Mouse (Mus musculus): ENCODE results near the gene Gga3.

Gga3 gene

DNA sequence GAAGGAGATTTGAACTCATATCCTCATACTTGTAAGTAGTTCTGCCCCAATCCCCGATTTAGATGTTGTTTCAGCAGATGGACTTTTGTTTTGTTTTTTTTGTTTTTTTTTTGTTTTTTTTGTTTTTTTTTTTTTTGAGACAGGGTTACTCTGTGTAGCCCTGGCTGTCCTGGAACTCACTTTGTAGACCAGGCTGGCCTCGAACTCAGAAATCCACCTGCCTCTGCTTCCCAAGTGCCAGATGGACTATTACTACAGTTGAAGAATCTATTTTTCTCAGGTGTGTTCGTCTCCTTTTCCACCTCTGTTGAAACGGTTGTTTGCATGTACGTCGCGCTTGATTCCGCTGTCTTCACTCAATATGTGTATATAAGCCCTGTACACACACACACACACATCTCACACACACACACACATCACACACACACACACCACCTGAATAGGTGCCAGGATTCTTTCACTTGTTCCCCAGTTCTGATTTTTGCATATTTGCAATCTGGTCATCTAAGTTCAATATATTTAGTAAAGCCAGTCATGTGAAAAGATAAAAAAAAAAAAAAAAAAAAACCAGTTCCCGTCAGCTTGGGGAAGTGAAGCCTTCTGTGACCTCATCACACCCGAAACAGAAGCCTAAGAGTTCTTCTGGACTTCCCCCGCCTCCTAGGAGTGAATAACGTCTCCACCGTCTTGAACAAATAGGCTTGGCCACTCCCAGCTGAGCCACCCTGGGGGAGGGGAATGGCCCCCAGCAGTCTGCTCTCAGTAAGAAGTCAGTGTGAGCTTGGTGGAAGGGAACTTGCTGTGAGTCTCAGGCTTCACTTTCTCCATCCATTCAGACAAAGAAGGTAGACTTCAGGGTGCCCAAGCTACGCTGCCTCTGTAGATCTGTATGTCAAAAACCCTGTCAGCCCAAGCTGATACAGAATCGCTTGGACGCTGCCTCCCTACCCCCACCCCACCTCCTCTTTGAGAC lies 27.0 kb upstream of the Gga3 start:
- peak; percentile 85 for DNase-seq (ENCODE audit: low read depth, low spot score)

DNA sequence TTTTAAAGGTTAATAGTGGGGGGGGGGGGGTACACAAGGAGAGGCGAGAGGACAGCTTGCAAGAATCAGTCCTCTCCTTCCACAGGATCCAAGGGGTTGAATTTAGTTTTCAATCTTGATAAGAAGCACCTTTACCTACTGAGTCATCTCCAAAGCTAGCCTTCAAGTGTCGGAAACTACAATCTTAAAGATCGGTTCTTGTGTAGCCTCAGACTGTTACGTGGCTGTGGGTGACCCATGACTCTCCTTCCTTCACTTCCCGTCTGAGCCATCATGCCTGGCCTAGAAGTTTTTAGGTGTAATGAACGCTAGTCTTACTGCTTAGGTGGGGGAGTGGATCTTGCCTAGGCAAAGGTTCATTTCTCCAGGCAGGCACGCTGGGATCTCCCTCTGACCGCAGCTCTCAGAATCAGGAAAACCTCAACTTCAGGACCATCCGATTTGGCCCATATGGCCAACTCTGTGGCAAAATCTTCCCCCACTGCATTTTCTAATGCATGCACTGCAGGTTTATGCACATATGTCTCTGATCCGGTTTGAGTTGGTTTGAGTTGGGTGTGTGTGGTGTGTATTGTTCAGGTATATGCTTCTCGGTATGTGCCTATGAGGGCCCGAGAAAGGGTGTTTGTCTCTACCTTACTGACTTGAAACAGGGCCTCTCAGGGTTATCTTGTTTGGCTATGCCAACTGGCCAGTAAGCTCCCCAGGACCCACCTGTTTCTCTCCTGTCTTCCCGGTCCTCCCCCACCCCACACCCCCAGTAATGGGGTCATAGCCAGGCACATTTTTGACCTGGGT lies 26.1 kb upstream of the Gga3 start:
- no peak for DNase-seq (ENCODE audit: low read depth, low spot score)

DNA sequence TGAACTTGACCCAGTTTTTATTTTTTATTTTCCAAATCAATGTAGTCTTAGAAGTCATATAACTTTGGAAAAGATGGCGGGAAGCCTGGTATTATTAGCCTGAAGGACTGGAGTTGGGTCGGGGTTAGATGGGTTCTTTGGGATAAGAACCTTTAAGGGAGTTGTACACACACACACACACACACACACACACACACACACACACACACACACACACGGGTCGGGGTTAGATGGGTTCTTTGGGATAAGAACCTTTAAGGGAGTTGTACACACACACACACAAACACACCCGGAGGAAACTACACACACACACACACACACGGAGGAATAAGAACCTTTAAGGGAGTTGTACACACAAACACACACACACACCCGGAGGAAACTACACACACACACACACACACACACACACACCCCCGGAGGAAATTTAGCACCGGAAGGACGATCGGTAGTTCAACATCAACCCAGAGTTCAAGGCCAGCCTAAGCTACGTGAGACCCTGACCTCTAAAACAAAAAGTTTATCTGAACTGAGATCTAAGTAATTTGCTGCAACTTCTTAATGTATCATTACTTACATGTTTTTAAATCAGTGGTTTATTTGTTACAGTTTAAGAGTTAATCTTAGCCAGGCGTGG lies 24.7 kb upstream of the Gga3 start:
- DNase-seq (ENCODE audit: low read depth, low spot score) = no peak

DNA sequence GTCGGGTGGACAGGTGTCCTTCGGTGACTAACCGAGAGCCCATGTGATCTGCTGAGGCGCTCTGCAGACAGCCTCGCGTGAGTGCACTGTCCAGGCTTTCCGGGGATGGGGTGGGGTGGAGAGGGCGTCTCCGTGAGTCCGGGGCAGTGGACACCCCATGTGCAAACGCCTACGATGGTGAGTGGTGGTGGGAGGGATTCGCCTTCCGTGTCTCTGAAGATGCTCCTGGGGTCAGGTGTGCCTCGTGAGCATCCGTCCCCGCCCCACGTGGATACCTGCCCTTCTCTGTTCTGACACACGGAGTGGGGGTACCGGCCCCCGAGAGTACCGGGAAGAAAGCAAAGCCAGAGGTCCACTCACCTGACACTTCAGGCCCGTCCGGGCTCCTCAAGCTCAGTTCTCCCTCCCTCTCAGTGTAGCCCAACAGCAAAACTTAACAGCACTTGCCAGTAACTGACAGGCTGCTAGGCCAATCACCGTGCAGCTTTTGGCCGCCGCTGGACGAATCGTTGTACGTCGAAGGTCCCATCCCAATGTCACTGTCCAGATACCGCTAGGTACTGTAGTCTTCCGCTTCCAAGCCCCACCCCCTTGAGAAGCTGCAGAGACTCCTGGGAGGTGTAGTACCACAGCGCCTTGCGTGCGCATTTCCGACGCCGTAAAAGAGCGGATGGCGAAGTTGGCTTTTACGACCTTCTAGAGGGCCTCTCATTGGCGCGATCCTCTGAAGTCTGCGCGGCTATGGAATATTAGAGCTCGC lies 24.0 kb upstream of the Gga3 start, which contains the start of gene Slc25a19:
Gene Slc25a19, minus strand, starts transcription at position 591 of the 760 bp plus-strand sequence.
- DNase-seq (ENCODE audit: low read depth, low spot score) = peak; percentile 100

DNA sequence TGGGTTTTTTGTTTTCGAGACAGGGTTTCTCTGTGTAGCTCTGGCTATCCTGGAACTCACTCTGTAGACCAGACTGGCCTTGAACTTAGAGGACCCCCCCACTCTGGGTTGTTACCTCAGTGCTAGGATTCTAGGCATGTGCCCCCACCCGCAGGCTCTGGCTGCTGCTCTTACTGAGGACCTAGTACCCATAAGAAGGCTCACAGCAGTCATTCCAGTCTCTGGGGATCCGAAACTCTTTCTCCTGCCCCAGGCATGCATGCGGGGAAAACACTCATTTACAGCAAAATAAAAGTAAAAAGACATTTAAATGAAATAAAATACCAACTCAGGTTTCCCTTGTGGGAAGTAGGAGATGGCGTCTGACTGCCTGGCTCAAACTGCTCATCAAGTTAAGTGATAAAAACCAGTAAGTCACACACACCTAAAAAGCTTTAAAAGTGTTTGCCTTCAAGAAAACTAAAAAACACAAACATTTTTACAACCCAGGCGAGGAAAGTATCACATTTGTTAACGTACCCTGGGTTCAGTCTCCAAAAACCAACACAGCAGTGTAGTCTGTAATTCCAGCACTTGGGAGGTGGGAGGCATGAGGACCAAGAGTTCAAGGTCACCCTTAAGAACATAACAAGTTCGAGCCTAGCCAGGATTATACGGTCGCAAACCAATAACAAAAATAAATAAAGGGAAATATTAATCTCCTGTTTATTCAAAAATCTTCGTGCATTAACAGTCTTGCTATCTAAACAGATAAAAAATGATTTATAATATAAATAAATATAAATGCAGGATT lies 23.2 kb upstream of the Gga3 start:
- no peak for DNase-seq (ENCODE audit: low read depth, low spot score)

DNA sequence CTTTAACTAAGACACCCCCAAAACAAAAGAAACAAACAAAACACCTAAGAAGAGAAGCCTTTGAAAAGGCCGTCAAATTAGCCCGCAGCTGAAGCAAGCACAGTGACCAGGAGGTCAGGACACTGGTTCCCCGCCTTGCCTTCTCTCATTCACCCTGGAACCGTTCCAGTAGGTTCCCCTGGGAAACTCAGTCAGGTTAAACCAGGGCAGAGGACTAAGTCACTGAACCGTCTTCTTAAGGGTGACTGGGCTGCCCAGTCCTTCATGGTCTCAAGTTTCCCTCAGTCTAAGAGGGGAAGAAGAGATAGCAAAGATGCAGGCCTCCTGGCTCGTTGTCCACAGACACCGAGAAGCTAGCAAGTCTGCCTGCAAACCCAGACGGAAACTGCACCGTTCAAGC lies 22.0 kb upstream of the Gga3 start:
- DNase-seq (ENCODE audit: low read depth, low spot score) = no peak

DNA sequence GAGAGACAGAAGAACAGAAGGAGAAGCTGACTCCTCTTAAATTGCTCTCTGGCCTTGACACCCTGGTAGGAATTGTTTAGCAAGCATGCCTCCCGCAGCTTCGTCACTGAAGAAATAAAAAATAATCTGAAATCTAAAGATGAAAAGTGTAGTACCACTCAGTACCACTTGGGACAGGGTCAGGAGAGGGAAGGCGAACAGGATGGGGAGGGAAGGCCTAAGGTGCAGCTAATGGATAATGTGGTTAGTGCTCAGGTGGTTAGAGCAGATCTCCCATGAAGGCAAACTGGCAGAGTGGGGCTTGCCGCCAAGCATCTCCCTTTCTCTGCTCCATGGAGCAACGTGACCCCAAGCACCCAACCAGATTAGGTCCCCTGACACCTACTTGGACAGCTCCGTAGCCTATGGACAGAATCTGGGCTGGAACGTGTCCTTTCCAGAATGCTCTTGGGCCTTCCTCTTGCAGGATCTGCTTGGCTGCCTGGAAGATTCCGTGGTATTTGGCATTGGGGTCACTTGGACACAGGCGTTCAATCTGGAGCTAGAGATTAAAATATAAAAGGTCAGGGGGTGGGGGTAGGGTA lies 19.7 kb upstream of the Gga3 start:
- peak; percentile 61 for DNase-seq (ENCODE audit: low read depth, low spot score)

DNA sequence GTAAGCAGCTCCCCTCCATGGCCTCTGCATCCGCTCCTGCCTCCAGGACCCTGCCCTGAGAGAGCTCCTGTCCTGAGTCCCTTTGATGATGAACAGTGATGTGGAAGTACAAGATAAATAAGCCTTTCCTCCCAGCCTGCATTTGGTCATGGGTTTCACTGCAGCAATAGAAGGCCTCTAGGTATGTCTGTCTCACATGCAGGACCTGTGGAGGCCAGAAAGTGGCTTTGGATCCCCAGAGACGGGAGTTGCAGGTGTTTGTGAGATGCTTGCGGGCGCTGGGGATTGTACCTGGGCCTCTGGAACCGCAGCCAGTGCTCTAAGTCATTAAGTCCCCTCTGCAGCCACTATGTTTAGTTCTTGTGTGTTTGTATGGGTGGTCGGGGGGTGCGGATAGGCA lies 16.1 kb upstream of the Gga3 start:
- no peak for DNase-seq (ENCODE audit: low read depth, low spot score)

DNA sequence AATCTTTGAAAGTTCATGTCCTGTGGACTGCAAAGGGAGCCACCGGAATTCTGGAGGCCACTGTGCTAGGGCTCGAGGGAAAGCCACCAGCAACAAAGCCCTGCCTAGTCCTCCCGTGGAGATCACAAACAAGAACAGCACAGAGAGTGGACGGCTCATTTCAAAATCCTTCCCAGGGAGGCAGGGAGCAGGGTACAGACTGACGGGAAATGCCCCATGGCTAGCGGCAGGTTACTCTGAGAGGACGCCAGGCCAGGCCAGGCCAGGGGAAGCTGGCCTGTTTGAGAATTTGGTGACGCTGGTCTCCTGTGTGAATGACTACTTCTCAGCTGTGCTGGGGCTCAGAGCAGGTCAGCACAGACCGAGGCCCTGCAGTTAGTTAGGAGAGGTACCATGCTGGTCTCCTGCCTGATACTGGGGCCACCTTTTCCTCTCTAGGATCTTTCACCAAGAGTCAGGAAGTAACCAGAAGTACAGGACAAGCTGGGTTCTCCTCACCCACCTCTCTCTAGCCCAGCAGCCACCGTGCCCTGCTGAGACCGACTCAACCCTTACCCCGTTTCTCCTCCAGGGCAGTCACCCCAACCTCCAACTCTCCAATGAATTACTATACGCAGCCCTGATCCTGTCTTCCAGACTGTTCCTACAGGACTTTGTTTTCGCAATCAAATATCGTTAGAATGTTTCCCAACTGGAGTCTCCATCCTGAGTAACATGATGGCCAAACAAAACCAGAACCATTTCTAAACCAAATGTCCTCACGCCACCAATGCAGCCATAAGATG lies 15.1 kb upstream of the Gga3 start:
- no peak for DNase-seq (ENCODE audit: low read depth, low spot score)

DNA sequence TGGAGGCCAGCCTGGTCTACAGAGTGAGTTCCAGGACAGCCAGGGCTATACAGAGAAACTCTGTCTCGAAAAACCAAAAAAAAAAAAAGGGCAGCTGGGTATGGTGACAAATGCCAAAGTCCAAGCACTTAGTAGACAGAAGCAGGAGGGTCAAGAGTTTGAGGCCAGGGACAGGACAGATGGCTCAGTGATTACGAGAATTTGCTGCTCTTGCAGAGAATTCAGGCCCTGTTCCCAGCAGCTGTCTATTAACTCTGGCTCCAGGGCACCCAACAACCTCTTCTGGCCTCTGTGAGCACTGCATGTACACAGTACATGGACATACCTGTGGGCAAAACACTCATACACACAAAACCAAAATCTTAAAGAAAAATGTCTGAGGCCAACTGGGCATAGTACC lies 14.2 kb upstream of the Gga3 start:
- DNase-seq (ENCODE audit: low read depth, low spot score) = no peak

DNA sequence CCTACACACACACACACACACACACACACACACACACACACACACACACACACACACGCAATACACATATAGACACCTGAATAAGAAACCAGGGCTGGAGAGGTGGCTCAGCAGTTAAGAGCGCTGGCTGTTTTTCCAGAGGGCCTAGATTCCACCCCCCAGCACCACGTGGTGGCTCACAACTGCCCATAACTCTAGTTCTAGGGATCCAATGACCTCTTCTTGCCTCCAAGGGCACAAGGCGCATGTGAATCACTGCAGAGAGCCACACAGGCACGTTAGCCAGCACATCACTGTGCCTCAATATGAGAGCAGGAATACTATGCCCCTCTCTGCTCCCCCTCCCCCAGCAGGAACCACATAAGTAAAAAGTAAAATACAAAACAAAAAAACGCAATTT lies 13.0 kb upstream of the Gga3 start:
- no peak for DNase-seq (ENCODE audit: low read depth, low spot score)

DNA sequence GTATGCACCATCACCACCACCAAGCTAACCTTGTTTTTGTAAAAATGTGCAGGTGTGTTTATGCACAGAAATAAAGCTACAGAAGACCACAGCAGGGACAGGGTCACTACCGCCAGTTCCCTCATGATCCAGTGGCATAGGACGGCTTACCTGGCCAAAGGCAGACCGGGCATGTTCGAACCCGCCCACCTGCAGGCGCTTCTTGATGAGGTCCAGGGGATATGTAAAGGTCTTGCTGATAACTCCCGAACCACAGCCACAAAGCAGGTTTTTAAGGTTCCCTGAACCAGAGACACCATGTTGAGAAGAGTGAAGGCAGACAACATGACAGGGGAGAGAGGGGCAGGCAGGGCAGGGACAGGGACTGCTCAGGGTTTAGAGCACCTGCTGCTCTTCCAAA lies 12.5 kb upstream of the Gga3 start:
- no peak for DNase-seq (ENCODE audit: low read depth, low spot score)

DNA sequence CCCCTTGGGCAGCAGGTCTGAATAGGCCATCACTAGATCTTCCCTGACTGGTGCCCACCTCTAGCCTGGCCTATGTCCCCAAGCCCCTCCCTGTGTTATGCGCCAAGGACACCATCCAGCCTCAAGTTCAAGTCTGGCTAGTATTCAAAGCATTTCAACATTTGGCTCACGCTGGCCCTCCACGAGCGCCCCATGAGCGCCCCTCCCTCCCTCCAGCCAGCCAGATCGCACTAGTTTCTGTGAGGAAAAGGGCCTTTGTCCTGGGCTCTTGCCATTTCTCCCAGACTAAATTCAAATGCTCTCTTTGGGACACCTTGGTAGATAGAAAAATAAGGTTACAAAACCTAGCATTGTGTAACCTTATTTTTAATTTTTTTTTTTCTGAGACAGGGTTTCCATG lies 12.0 kb upstream of the Gga3 start:
- no peak for DNase-seq (ENCODE audit: low read depth, low spot score)

DNA sequence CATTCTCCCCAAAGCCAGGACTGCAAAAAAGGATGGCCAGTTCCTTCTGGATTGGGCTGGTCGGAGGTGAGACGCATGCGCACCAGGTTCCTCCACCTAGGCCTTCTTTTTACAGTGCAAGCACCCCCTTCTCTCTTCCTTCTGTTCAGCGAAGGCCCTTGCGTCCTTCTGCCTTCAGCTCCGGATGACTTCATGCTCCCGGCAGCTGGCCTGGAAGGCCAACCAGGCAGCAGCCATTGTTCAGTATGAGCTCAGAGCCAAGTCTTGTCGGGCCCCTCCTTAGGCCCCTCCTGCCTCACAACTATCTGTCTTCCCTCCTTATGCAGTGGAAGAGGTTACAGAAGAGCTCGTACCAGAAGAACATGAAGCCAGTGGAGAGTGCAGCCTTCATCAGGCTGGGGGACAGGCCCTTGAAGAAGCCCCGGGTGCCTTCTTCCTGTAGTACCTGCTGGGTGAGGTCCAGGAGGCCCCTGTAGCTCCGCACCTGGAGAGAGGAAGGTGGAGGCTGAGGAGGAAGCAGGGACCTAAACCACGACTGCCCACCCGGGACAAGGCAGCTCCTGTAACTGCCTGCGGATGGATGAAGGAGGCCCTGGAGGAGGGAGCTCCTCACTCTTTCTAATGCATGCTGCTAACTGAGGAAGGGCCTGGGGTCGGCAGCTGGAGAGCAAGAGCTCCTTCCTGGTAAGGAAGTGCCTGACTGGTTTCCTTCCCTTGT lies 11.4 kb upstream of the Gga3 start:
- peak; percentile 89 for DNase-seq (ENCODE audit: low read depth, low spot score)

DNA sequence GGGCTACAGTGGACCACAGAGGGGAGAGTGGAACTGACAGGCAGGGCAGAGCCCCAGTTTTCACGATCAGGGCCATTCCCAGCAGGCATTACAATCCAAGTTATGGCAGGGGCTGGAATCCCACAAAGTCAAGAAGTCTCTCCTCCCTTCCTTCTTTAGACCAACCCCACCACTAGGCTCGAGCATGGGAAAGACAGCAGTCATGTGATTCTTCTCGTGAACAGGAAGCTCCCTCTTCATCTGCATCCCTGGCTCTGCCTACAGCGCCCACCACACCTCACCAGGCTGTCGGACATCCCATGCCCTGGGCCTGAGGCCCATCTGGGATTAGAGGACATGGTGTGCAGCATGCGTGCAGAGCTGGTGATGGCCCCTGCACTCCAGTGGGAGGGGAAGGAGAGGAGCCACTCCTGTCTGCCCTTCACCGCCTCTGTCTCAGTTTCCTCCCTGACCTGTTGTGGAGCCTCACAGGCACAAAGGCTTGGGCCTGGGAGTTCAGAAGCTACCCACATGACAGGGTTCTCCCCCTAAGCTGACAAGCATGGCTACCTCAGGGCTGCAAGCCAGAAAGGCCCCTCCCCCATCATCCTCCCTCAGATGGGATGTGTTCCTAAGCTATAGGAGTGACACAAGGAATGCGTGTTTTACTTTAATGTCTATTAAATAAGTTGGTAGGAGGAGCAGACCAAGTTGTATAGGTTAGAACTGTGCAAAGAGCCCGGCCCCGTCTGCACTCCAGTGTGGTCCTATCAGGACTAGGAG lies 10.7 kb upstream of the Gga3 start:
- peak; percentile 50 for DNase-seq (ENCODE audit: low read depth, low spot score)

DNA sequence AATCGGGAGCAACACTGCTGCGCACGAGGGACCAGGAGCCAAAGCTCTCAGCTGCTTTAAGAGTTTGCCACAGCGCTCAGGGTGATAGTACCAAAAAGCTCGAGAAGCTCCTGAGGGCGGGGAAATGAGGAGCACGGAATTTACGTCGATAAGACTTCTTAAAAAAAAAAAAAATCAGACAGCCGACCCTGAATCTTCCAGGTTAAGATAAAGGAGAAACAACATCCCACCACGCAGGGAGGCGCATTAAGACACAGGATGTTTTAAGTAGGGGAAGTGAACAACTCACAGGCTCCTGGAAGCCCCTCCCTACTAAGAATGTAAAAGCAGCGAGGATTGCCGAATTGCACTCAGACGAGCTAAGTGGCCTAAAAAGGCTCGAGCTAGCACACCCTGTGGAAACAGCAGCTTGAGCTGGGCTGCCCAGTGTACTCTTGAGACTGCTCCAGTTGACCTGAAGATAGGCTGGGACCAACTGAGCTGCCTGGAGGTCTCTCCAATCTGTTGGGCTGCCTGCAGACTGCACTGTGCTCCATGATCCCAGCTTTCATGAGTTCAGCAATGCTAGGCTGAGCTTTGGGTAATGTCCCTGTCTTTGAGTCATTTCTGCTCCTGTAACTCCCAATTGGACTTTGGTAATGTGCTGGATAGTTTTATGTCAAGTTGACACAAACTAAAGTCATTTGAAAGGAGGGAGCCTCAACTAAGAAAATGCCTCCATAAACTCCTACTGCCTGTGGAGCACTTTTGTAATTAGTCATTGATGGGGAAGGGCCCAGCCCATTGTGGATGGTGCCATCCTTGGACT lies 9.5 kb upstream of the Gga3 start:
- peak; percentile 74 for DNase-seq (ENCODE audit: low read depth, low spot score)
